Mouse (Mus musculus): Measurements from ENCODE around the gene 4930404N11Rik. TPM values are rescaled to one million over a fixed set of nuclear protein-coding genes. Genes with fewer than 3 reads are reported as not detected.

Gene 4930404N11Rik
- polyA plus RNA-seq, 1 experiment from 2014 or later, result 0.31 TPM

Small RNA genes lying within 50 kb of the gene (microRNA-seq; reads per million reads assigned to microRNA genes)
- gene Mir6913 (ENCODE audit: borderline number of aligned reads), result not detected

Other genes with a start within 250 kb of the 4930404N11Rik start
- 24.1 and 25.9 TPM in 2 replicates for gene Zbtb7a, start 230.6 kb downstream of the 4930404N11Rik start, polyA plus RNA-seq (2014; fragmentation: Nextera tagmentation; extraction: Ambion mirVana)
- gene Pias4, start 197.9 kb downstream of the 4930404N11Rik start, polyA plus RNA-seq (2014; fragmentation: Nextera tagmentation; extraction: Ambion mirVana), result 33.2 and 35.6 TPM in 2 replicates
- 549 and 578 TPM in 2 replicates for gene Eef2, start 189.2 kb downstream of the 4930404N11Rik start, polyA plus RNA-seq (2014; fragmentation: Nextera tagmentation; extraction: Ambion mirVana)
- 53.4 and 58.3 TPM in 2 replicates for gene Dapk3, start 182.8 kb downstream of the 4930404N11Rik start, polyA plus RNA-seq (2014; fragmentation: Nextera tagmentation; extraction: Ambion mirVana)
- gene 4930442H23Rik, start 182.0 kb downstream of the 4930404N11Rik start, polyA plus RNA-seq (2014; fragmentation: Nextera tagmentation; extraction: Ambion mirVana), result not detected in 2 replicates
- gene Nmrk2, start 163.8 kb downstream of the 4930404N11Rik start, polyA plus RNA-seq (2014; fragmentation: Nextera tagmentation; extraction: Ambion mirVana), result 1.2 and 1.7 TPM in 2 replicates
- 2.3 and 2.4 TPM in 2 replicates for gene Atcay, start 135.0 kb downstream of the 4930404N11Rik start, polyA plus RNA-seq (2014; fragmentation: Nextera tagmentation; extraction: Ambion mirVana)
- 6.5 and 9.7 TPM in 2 replicates for gene Zfr2, start 132.7 kb downstream of the 4930404N11Rik start, polyA plus RNA-seq (2014; fragmentation: Nextera tagmentation; extraction: Ambion mirVana)
- gene Matk, start 112.9 kb downstream of the 4930404N11Rik start, polyA plus RNA-seq (2014; fragmentation: Nextera tagmentation; extraction: Ambion mirVana), result 4.9 and 5.4 TPM in 2 replicates
- gene Mrpl54, start 98.9 kb downstream of the 4930404N11Rik start, polyA plus RNA-seq (2014; fragmentation: Nextera tagmentation; extraction: Ambion mirVana), result 196 and 206 TPM in 2 replicates
- 56.0 and 61.4 TPM in 2 replicates for gene Apba3, start 98.9 kb downstream of the 4930404N11Rik start, polyA plus RNA-seq (2014; fragmentation: Nextera tagmentation; extraction: Ambion mirVana)
- 8.1 and 9.9 TPM in 2 replicates for gene Tjp3, start 74.2 kb downstream of the 4930404N11Rik start, polyA plus RNA-seq (2014; fragmentation: Nextera tagmentation; extraction: Ambion mirVana)
- 48.4 and 56.3 TPM in 2 replicates for gene Pip5k1c, start 72.9 kb downstream of the 4930404N11Rik start, polyA plus RNA-seq (2014; fragmentation: Nextera tagmentation; extraction: Ambion mirVana)
- gene Cactin, start 44.7 kb downstream of the 4930404N11Rik start, polyA plus RNA-seq (2014; fragmentation: Nextera tagmentation; extraction: Ambion mirVana), result 27.0 and 27.5 TPM in 2 replicates
- gene Tbxa2r, start 37.1 kb downstream of the 4930404N11Rik start, polyA plus RNA-seq (2014; fragmentation: Nextera tagmentation; extraction: Ambion mirVana), result 6.7 and 8.7 TPM in 2 replicates
- gene Gipc3, start 22.6 kb downstream of the 4930404N11Rik start, polyA plus RNA-seq (2014; fragmentation: Nextera tagmentation; extraction: Ambion mirVana), result 0.04 and 0.14 TPM in 2 replicates
- 66.8 and 78.7 TPM in 2 replicates for gene Hmg20b, start 15.3 kb downstream of the 4930404N11Rik start, polyA plus RNA-seq (2014; fragmentation: Nextera tagmentation; extraction: Ambion mirVana)
- 6.8 and 9.8 TPM in 2 replicates for gene Mfsd12, start 8.3 kb downstream of the 4930404N11Rik start, polyA plus RNA-seq (2014; fragmentation: Nextera tagmentation; extraction: Ambion mirVana)
- 69.5 and 90.1 TPM in 2 replicates for gene Fzr1, start 12.7 kb upstream of the 4930404N11Rik start, polyA plus RNA-seq (2014; fragmentation: Nextera tagmentation; extraction: Ambion mirVana)
- 61.4 and 67.1 TPM in 2 replicates for gene Dohh, start 18.6 kb upstream of the 4930404N11Rik start, polyA plus RNA-seq (2014; fragmentation: Nextera tagmentation; extraction: Ambion mirVana)
- 2.4 and 2.6 TPM in 2 replicates for gene Gm48551, start 18.6 kb upstream of the 4930404N11Rik start, polyA plus RNA-seq (2014; fragmentation: Nextera tagmentation; extraction: Ambion mirVana)
- 0.77 and 0.88 TPM in 2 replicates for gene Gm48552, start 23.2 kb upstream of the 4930404N11Rik start, polyA plus RNA-seq (2014; fragmentation: Nextera tagmentation; extraction: Ambion mirVana)
- 3.9 and 4.1 TPM in 2 replicates for gene Smim24, start 27.2 kb upstream of the 4930404N11Rik start, polyA plus RNA-seq (2014; fragmentation: Nextera tagmentation; extraction: Ambion mirVana)
- gene Nfic, start 89.8 kb upstream of the 4930404N11Rik start, polyA plus RNA-seq (2014; fragmentation: Nextera tagmentation; extraction: Ambion mirVana), result 100.0 and 103 TPM in 2 replicates
- gene Celf5, start 116.9 kb upstream of the 4930404N11Rik start, polyA plus RNA-seq (2014; fragmentation: Nextera tagmentation; extraction: Ambion mirVana), result 1.4 and 1.9 TPM in 2 replicates
- gene Ncln, start 130.6 kb upstream of the 4930404N11Rik start, polyA plus RNA-seq (2014; fragmentation: Nextera tagmentation; extraction: Ambion mirVana), result 64.7 and 82.4 TPM in 2 replicates
- gene S1pr4, start 134.3 kb upstream of the 4930404N11Rik start, polyA plus RNA-seq (2014; fragmentation: Nextera tagmentation; extraction: Ambion mirVana), result 0.65 and 0.73 TPM in 2 replicates
- 3.1 and 4.5 TPM in 2 replicates for gene Gna15, start 158.4 kb upstream of the 4930404N11Rik start, polyA plus RNA-seq (2014; fragmentation: Nextera tagmentation; extraction: Ambion mirVana)
- gene Gna11, start 179.4 kb upstream of the 4930404N11Rik start, polyA plus RNA-seq (2014; fragmentation: Nextera tagmentation; extraction: Ambion mirVana), result 87.7 and 88.4 TPM in 2 replicates
- 387 and 412 TPM in 2 replicates for gene Aes, start 193.7 kb upstream of the 4930404N11Rik start, polyA plus RNA-seq (2014; fragmentation: Nextera tagmentation; extraction: Ambion mirVana)
- gene Tle2, start 208.7 kb upstream of the 4930404N11Rik start, polyA plus RNA-seq (2014; fragmentation: Nextera tagmentation; extraction: Ambion mirVana), result 30.2 and 39.4 TPM in 2 replicates
- gene Tle6, start 235.3 kb upstream of the 4930404N11Rik start, polyA plus RNA-seq (2014; fragmentation: Nextera tagmentation; extraction: Ambion mirVana), result 17.1 and 17.8 TPM in 2 replicates
- 0.20 and 0.61 TPM in 2 replicates for gene BC025920, start 240.5 kb upstream of the 4930404N11Rik start, polyA plus RNA-seq (2014; fragmentation: Nextera tagmentation; extraction: Ambion mirVana)

All from embryonic facial prominence, embryonic 14.5 days (tissue).